Mouse (Mus musculus) erythroblast, embryonic 14.5 days (primary cell): ENCODE data around the gene Raver1. TPM values are rescaled to one million over a fixed set of nuclear protein-coding genes. Genes with fewer than 3 reads are reported as not detected.
"Not testable (repeated sequence)": the region's sequence is repeated elsewhere in the genome, so short reads cannot be mapped to it uniquely, and the experiment has no call there.

Source experiments
- H3K27me3 ChIP-seq: 2 replicates; pipeline ENCODE4 v1.6.1; 2012; ENCODE audit warnings: inconsistent platforms; ENCODE audit not compliant: control insufficient read depth
- H3K36me3 ChIP-seq: 2 replicates; pipeline ENCODE4 v1.6.1; 2012; ENCODE audit warnings: mild to moderate bottlenecking, inconsistent platforms; ENCODE audit not compliant: control insufficient read depth
- H3K4me1 ChIP-seq: 2 replicates; pipeline ENCODE4 v1.6.1; 2012; ENCODE audit warnings: inconsistent platforms; ENCODE audit not compliant: control insufficient read depth
- H3K4me3 ChIP-seq: replicated peaks from 2 replicates; pipeline ENCODE3; 2012; ENCODE audit warnings: moderate library complexity, mild to moderate bottlenecking, inconsistent platforms
- H3K9me3 ChIP-seq: 2 replicates; pipeline ENCODE4 v1.6.1; 2012; ENCODE audit warnings: low read length, inconsistent platforms, mixed read lengths; ENCODE audit not compliant: control insufficient read depth
- GATA1 ChIP-seq: IDR thresholded peaks from 2 replicates; pipeline ENCODE4 v1.6.1; 2012; ENCODE audit warnings: low read length, inconsistent platforms, mixed read lengths
- TAL1 ChIP-seq: IDR thresholded peaks from 3 replicates; pipeline ENCODE4 v1.6.1; 2012; ENCODE audit warnings: low read length, inconsistent platforms, mixed read lengths
- polyA plus RNA-seq: library from polyadenylated mRNA; stranded (reverse); fragments of >175 nt; gene quantifications from 2 replicates; pipeline ENCODE4 v1.2.3, GENCODE M21; 2012

The Raver1 gene
- polyA plus RNA-seq, 1 experiment = 9.3 TPM

GRCm38 (mm10) chr9:21051578-21051977 lies 40.2 kb downstream of the Raver1 start:
- Histone ChIP-seq H3K27me3 (peaks cover 4% of the 10 kb centered on the region), H3K4me3 (no peak overlapping the region), H3K9me3 (no peaks in the 10 kb centered on the region), H3K4me1 (peaks cover 16% of the 10 kb centered on the region), H3K36me3 (no peaks in the 10 kb centered on the region)
- no peak for TF ChIP-seq TAL1
- no peak for TF ChIP-seq GATA1

GRCm38 (mm10) chr9:21045235-21045634 lies 46.6 kb downstream of the Raver1 start:
- Histone ChIP-seq H3K27me3 (peaks cover 2% of the 10 kb centered on the region; the same call in 1 of the 2 replicates), H3K4me3 (no peak overlapping the region), H3K4me1 (peaks cover 21% of the 10 kb centered on the region), H3K9me3 (no peaks in the 10 kb centered on the region), H3K36me3 (no peaks in the 10 kb centered on the region)
- TF ChIP-seq TAL1 (no peak), GATA1 (no peak)

- H3K4me3 ChIP-seq, H3K36me3 ChIP-seq, H3K9me3 ChIP-seq, H3K27me3 ChIP-seq: not testable (repeated sequence)
- peaks cover 25% of the 10 kb centered on the region for H3K4me1 ChIP-seq
Measured at GRCm38 (mm10) chr9:21044785-21045184, 47.0 kb downstream of the Raver1 start.

GRCm38 (mm10) chr9:21043563-21043962 lies 48.2 kb downstream of the Raver1 start:
- no peak for TF ChIP-seq TAL1
- no peak for TF ChIP-seq GATA1
- H3K4me1 ChIP-seq = peaks cover 35% of the 10 kb centered on the region
- peaks cover 2% of the 10 kb centered on the region; the same call in 1 of the 2 replicates for H3K36me3 ChIP-seq
- peaks cover 2% of the 10 kb centered on the region; the same call in 1 of the 2 replicates for H3K9me3 ChIP-seq
- H3K4me3 ChIP-seq = no peak overlapping the region
- H3K27me3 ChIP-seq = peaks cover 8% of the 10 kb centered on the region

- H3K27me3 ChIP-seq = peaks cover 28% of the 10 kb centered on the region
- peaks cover 56% of the 10 kb centered on the region for H3K4me1 ChIP-seq
- peaks cover 15% of the 10 kb centered on the region for H3K9me3 ChIP-seq
- H3K4me3 ChIP-seq = no peak overlapping the region
- peaks cover 10% of the 10 kb centered on the region for H3K36me3 ChIP-seq
- TF ChIP-seq TAL1 = no peak
- TF ChIP-seq GATA1 = no peak
Measured at GRCm38 (mm10) chr9:21041308-21041707, 50.5 kb downstream of the Raver1 start.

- Histone ChIP-seq H3K27me3 (peaks cover 43% of the 10 kb centered on the region), H3K4me3 (no peak overlapping the region), H3K36me3 (peaks cover 23% of the 10 kb centered on the region), H3K9me3 (peaks cover 25% of the 10 kb centered on the region), H3K4me1 (peaks cover 62% of the 10 kb centered on the region)
- TF ChIP-seq TAL1 = peak; percentile 34; the same call in 1 of the 3 replicates
- peak; percentile 55 for TF ChIP-seq GATA1
Measured at GRCm38 (mm10) chr9:21039779-21040178, 52.0 kb downstream of the Raver1 start.

GRCm38 (mm10) chr9:21037481-21037891 lies 54.3 kb downstream of the Raver1 start:
- H3K27me3 ChIP-seq = peaks cover 66% of the 10 kb centered on the region
- peaks cover 76% of the 10 kb centered on the region for H3K4me1 ChIP-seq
- TF ChIP-seq GATA1 (no peak), TAL1 (no peak)
- no peak overlapping the region for H3K4me3 ChIP-seq
- H3K36me3 ChIP-seq = peaks cover 29% of the 10 kb centered on the region
- peaks cover 27% of the 10 kb centered on the region for H3K9me3 ChIP-seq

- Histone ChIP-seq H3K9me3 (peaks cover 27% of the 10 kb centered on the region), H3K4me3 (no peak overlapping the region), H3K4me1 (peaks cover 85% of the 10 kb centered on the region), H3K27me3 (peaks cover 74% of the 10 kb centered on the region), H3K36me3 (peaks cover 29% of the 10 kb centered on the region)
- TF ChIP-seq GATA1 (no peak), TAL1 (no peak)
Measured at GRCm38 (mm10) chr9:21036666-21037065, 55.1 kb downstream of the Raver1 start.

GRCm38 (mm10) chr9:21036161-21036560 lies 55.6 kb downstream of the Raver1 start:
- peaks cover 85% of the 10 kb centered on the region for H3K4me1 ChIP-seq
- H3K4me3 ChIP-seq = no peak overlapping the region
- TF ChIP-seq GATA1 (no peak), TAL1 (no peak)
- peaks cover 32% of the 10 kb centered on the region for H3K36me3 ChIP-seq
- peaks cover 78% of the 10 kb centered on the region for H3K27me3 ChIP-seq
- peaks cover 27% of the 10 kb centered on the region for H3K9me3 ChIP-seq

GRCm38 (mm10) chr9:21035586-21035985 lies 56.2 kb downstream of the Raver1 start:
- Histone ChIP-seq H3K4me3 (no peak overlapping the region), H3K4me1 (peaks cover 83% of the 10 kb centered on the region), H3K9me3 (peaks cover 27% of the 10 kb centered on the region), H3K27me3 (peaks cover 78% of the 10 kb centered on the region), H3K36me3 (peaks cover 32% of the 10 kb centered on the region)
- no peak for TF ChIP-seq GATA1
- no peak for TF ChIP-seq TAL1
